Mouse (Mus musculus) embryonic facial prominence, embryonic 12.5 days (tissue): ENCODE results near the gene Zbtb38. TPM values are rescaled to one million over a fixed set of nuclear protein-coding genes. Genes with fewer than 3 reads are reported as not detected.
A peak's percentile ranks its signal among the peaks of the same experiment; 100 is the strongest.
"Not testable (repeated sequence)": the region's sequence is repeated elsewhere in the genome, so short reads cannot be mapped to it uniquely, and the experiment has no call there.

Source experiments
- ATAC-seq: fragments of 200-750 bp; cut with Nextera tagmentation; 2 replicates; pipeline ENCODE4 v1.8.0; 2017; ENCODE audit not compliant: insufficient number of reproducible peaks, insufficient read depth, low FRiP score, low TSS enrichment
- H3K27ac ChIP-seq: fragments of 300-500 bp; sonication (generic); 2 replicates; pipeline ENCODE4 v1.5.1; 2016; ENCODE audit warnings: mild to moderate bottlenecking
- H3K27me3 ChIP-seq: fragments of 300-500 bp; sonication (generic); 2 replicates; pipeline ENCODE4 v1.6.1; 2016; ENCODE audit warnings: mild to moderate bottlenecking, moderate library complexity
- H3K36me3 ChIP-seq: fragments of 300-500 bp; sonication (generic); 2 replicates; pipeline ENCODE4 v1.6.1; 2016; ENCODE audit warnings: mild to moderate bottlenecking
- H3K4me1 ChIP-seq: fragments of 300-500 bp; sonication (generic); 2 replicates; pipeline ENCODE4 v1.6.1; 2016
- H3K4me2 ChIP-seq: fragments of 300-500 bp; sonication (generic); replicated peaks from 2 replicates; pipeline ENCODE4 v1.6.1; 2016; ENCODE audit warnings: mild to moderate bottlenecking, moderate library complexity
- H3K4me3 ChIP-seq: fragments of 300-500 bp; sonication (generic); 2 replicates; pipeline ENCODE4 v1.5.1; 2016; ENCODE audit warnings: mild to moderate bottlenecking
- H3K9ac ChIP-seq: fragments of 300-500 bp; sonication (generic); 2 replicates; pipeline ENCODE4 v1.6.1; 2016; ENCODE audit warnings: mild to moderate bottlenecking, moderate library complexity
- H3K9me3 ChIP-seq: fragments of 300-500 bp; sonication (generic); 2 replicates; pipeline ENCODE4 v1.6.1; 2016; ENCODE audit warnings: mild to moderate bottlenecking, moderate library complexity
- WGBS: fragments of 180-500 bp; shearing (Covaris S2); methylation state at CpG from one replicate; pipeline ENCODE4 v1.1.7; 2016; 5-methylcytosine and 5-hydroxymethylcytosine counted together
- polyA plus RNA-seq: library from polyadenylated mRNA; unstranded; fragments of >200 nt; fragmentation: Nextera tagmentation; extraction: Ambion mirVana; gene quantifications from 2 replicates; pipeline ENCODE4 v1.2.1, GENCODE M21; 2016

Zbtb38 gene
- polyA plus RNA-seq, 1 experiment from 2014 or later = 12.3 TPM

DNA sequence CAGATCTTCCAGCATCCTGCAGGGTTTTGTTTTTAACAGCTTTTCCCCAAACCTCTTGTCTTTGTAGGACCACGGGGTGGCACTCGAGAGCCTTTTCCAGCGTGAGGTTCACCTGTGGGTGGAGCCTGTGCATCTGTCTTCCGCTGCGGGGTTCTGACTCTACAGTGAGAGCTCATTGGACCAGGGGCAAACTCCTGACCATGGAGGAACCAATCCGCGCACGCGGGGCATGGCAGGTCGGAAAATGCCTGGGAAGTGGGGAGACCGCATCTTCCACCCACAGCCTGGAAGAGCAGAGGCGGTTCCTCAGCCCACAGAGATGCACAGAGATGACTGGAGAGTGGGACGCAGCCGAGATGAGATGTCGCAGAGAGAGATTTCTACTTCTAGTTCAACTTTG lies 82.8 kb downstream of the Zbtb38 start:
- peak; percentile 99 for ATAC-seq
- Histone ChIP-seq H3K27me3 (no peaks in the 10 kb centered on the region), H3K36me3 (no peaks in the 10 kb centered on the region), H3K4me1 (no peaks in the 10 kb centered on the region), H3K9ac (no peak overlapping the region), H3K27ac (peak overlapping the region; percentile 79), H3K4me3 (peak overlapping the region; percentile 36), H3K9me3 (no peaks in the 10 kb centered on the region), H3K4me2 (peak overlapping the region; percentile 61)
- 3% methylated on average over 15 of the region's 15 CpGs for WGBS

DNA sequence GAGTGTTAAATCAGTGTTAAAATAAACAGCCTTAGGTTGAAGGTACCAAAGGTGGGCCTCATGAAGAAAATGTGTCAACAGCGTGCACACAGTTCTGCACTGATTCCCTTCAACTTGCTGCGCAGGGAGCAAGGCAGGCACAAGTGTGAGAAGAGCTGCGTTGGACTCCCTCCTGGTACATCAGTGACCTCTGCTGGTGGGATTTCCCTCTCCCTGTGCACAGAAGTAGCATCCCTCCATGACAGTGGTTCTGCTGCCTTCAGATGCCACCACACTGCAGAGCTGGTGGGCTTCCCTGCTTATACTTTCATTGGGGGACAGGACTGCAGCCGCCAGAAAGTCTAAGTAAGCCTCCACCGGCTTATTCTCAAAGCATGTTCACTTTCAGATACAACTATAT lies 84.0 kb downstream of the Zbtb38 start:
- no peak overlapping the region for H3K27ac ChIP-seq
- H3K9me3 ChIP-seq = no peaks in the 10 kb centered on the region
- H3K9ac ChIP-seq = no peak overlapping the region
- no peak for ATAC-seq
- no peaks in the 10 kb centered on the region for H3K27me3 ChIP-seq
- WGBS = 45% methylated on average over 5 of the region's 5 CpGs
- H3K36me3 ChIP-seq = no peaks in the 10 kb centered on the region
- H3K4me3 ChIP-seq = no peak overlapping the region
- H3K4me1 ChIP-seq = no peaks in the 10 kb centered on the region
- H3K4me2 ChIP-seq = no peak overlapping the region

- Histone ChIP-seq H3K27me3 (no peaks in the 10 kb centered on the region), H3K4me3 (no peak overlapping the region), H3K4me1 (no peaks in the 10 kb centered on the region), H3K36me3 (no peaks in the 10 kb centered on the region), H3K9ac (no peak overlapping the region), H3K4me2 (no peak overlapping the region), H3K27ac (no peak overlapping the region), H3K9me3 (no peaks in the 10 kb centered on the region)
- ATAC-seq = no peak
- WGBS = 63% methylated on average over 10 of the region's 10 CpGs
Measured at GRCm38 (mm10) chr9:96660510-96661244, 92.0 kb downstream of the Zbtb38 start.

DNA sequence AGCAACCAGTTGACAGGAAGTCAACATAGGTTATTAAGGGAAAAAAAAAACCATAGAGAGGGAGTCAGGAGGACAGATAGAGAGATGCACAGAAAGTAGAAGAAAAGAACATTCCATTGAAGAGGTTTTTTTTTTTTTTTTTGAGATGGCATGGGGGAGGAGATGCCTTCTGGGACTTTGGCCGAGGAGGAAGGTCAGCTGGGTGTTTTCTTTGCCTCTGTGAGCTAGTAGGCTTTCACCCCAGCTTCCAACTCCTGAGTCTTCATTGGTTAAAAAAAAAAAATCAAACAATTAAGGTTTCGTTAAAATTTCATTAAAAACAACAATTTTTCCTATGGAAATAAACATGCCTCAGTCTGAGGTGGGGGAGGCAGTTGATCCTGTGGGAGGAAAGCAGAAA lies 92.8 kb downstream of the Zbtb38 start:
- Histone ChIP-seq H3K4me3 (no peak overlapping the region), H3K4me1 (no peaks in the 10 kb centered on the region), H3K9ac (no peak overlapping the region), H3K4me2 (no peak overlapping the region), H3K27me3 (no peaks in the 10 kb centered on the region), H3K36me3 (no peaks in the 10 kb centered on the region), H3K9me3 (no peaks in the 10 kb centered on the region), H3K27ac (no peak overlapping the region)
- 60% methylated on average over 2 of the region's 2 CpGs for WGBS
- ATAC-seq = no peak

- H3K4me2 ChIP-seq = no peak overlapping the region
- no peak overlapping the region for H3K9ac ChIP-seq
- 74% methylated on average over 4 of the region's 4 CpGs for WGBS
- no peaks in the 10 kb centered on the region for H3K4me1 ChIP-seq
- H3K4me3 ChIP-seq = no peak overlapping the region
- ATAC-seq = no peak
- H3K9me3 ChIP-seq = no peaks in the 10 kb centered on the region
- no peaks in the 10 kb centered on the region for H3K27me3 ChIP-seq
- no peaks in the 10 kb centered on the region for H3K36me3 ChIP-seq
- no peak overlapping the region for H3K27ac ChIP-seq
Measured at GRCm38 (mm10) chr9:96653538-96653937, 99.1 kb downstream of the Zbtb38 start.

- no peaks in the 10 kb centered on the region for H3K36me3 ChIP-seq
- ATAC-seq = no peak
- H3K9ac ChIP-seq = no peak overlapping the region
- no peaks in the 10 kb centered on the region for H3K27me3 ChIP-seq
- H3K4me3 ChIP-seq = no peak overlapping the region
- no peak overlapping the region for H3K27ac ChIP-seq
- H3K4me1 ChIP-seq = no peaks in the 10 kb centered on the region
- no peaks in the 10 kb centered on the region for H3K9me3 ChIP-seq
- no peak overlapping the region for H3K4me2 ChIP-seq
- WGBS = 63% methylated on average over 6 of the region's 6 CpGs
Measured at GRCm38 (mm10) chr9:96652763-96653162, 99.9 kb downstream of the Zbtb38 start.

- H3K4me1 ChIP-seq = no peaks in the 10 kb centered on the region
- no peak overlapping the region for H3K4me2 ChIP-seq
- no peak overlapping the region for H3K27ac ChIP-seq
- no peak for ATAC-seq
- WGBS = 73% methylated on average over 7 of the region's 7 CpGs
- no peak overlapping the region for H3K9ac ChIP-seq
- H3K9me3 ChIP-seq = no peaks in the 10 kb centered on the region
- no peaks in the 10 kb centered on the region for H3K27me3 ChIP-seq
- no peaks in the 10 kb centered on the region for H3K36me3 ChIP-seq
- H3K4me3 ChIP-seq = no peak overlapping the region
Measured at GRCm38 (mm10) chr9:96650807-96651206, 101.8 kb downstream of the Zbtb38 start.

GRCm38 (mm10) chr9:96649924-96650323 lies 102.7 kb downstream of the Zbtb38 start:
- Histone ChIP-seq H3K4me3 (no peak overlapping the region), H3K9me3 (no peaks in the 10 kb centered on the region), H3K27me3 (no peaks in the 10 kb centered on the region), H3K27ac (no peak overlapping the region), H3K9ac (no peak overlapping the region), H3K4me1 (no peaks in the 10 kb centered on the region), H3K36me3 (no peaks in the 10 kb centered on the region), H3K4me2 (no peak overlapping the region)
- no peak for ATAC-seq
- 59% methylated on average over 9 of the region's 9 CpGs for WGBS

DNA sequence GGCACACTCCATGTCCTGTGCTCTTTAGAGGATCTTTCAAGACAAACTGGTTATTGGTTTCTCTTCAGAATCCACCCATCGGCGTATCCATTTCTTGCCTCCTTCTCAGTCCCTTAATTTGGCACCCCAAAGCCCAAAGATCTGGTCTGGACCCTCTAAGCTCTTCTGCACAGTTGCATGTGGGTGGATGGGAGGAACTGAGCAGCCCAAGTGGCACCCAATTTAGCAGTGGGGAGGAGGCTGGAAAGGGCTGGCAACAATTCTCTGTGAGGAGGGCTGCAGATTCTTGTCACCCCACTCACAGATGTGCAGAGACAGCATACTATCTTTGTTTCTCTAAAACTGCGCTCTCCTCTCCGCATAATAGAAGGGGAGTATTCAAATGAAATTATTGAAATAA lies 103.3 kb downstream of the Zbtb38 start:
- H3K4me2 ChIP-seq = no peak overlapping the region
- whole genome bisulfite sequencing = 90% methylated on average over 4 of the region's 4 CpGs
- no peaks in the 10 kb centered on the region for H3K27me3 ChIP-seq
- ATAC-seq = no peak
- no peaks in the 10 kb centered on the region for H3K9me3 ChIP-seq
- H3K4me3 ChIP-seq = no peak overlapping the region
- no peaks in the 10 kb centered on the region for H3K4me1 ChIP-seq
- no peak overlapping the region for H3K9ac ChIP-seq
- no peaks in the 10 kb centered on the region for H3K36me3 ChIP-seq
- H3K27ac ChIP-seq = no peak overlapping the region

- Histone ChIP-seq H3K4me2 (no peak overlapping the region), H3K4me3 (no peak overlapping the region), H3K27me3 (no peaks in the 10 kb centered on the region), H3K36me3 (no peaks in the 10 kb centered on the region), H3K9me3 (no peaks in the 10 kb centered on the region), H3K27ac (no peak overlapping the region), H3K4me1 (no peaks in the 10 kb centered on the region), H3K9ac (no peak overlapping the region)
- 50% methylated on average over 2 of the region's 2 CpGs for WGBS
- ATAC-seq = no peak
Measured at GRCm38 (mm10) chr9:96646668-96647295, 105.8 kb downstream of the Zbtb38 start.

GRCm38 (mm10) chr9:96644840-96645239 lies 107.8 kb downstream of the Zbtb38 start:
- 87% methylated on average over 2 of the region's 2 CpGs for WGBS
- no peaks in the 10 kb centered on the region for H3K4me1 ChIP-seq
- no peak overlapping the region for H3K9ac ChIP-seq
- H3K27ac ChIP-seq = no peak overlapping the region
- ATAC-seq = no peak
- H3K9me3 ChIP-seq = no peaks in the 10 kb centered on the region
- no peaks in the 10 kb centered on the region for H3K27me3 ChIP-seq
- no peak overlapping the region for H3K4me3 ChIP-seq
- H3K4me2 ChIP-seq = no peak overlapping the region
- no peaks in the 10 kb centered on the region for H3K36me3 ChIP-seq

DNA sequence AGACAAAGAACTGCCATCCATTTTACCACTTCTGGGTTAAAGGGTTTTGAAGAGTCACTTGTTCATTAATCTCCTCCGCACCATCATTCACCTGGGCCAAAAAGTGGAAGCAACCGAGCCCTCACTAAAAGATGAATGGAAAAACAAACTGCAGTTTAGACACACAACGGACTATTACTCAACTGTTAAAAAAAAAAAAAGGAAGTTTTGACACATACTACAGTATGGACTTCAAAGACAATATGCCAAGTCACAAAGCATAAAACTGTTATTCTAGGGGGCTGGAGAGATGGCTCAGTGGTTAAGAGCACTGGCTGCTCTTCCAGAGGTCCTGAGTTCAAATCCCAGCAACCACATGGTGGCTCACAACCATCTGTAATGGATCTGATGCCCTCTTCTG lies 108.6 kb downstream of the Zbtb38 start:
- H3K4me1 ChIP-seq, H3K36me3 ChIP-seq, H3K27me3 ChIP-seq, H3K9ac ChIP-seq, ATAC-seq, H3K27ac ChIP-seq, H3K9me3 ChIP-seq, H3K4me3 ChIP-seq, H3K4me2 ChIP-seq: not testable (repeated sequence)
- 90% methylated on average over 3 of the region's 3 CpGs for WGBS
